1 mouse cellular context compared by ENCODE assay signal in genomic region chr1:55086868-55087400, GRCm38 (mm10).
TF ChIP-seq lines count a peak whose summit lies in the region.

No protein-coding gene starts in this region.

TF ChIP-seq in CH12.LX, 34 proteins besides CTCF, POLR2A, EP300 and RAD21:
- TF ChIP-seq SIN3A (IDR thresholded peaks at IDR 0.05; ENCODE audit: low read length) (peak; percentile 56; the same call in 1 of the 2 replicates), ZMIZ1 (IDR thresholded peaks at IDR 0.05; ENCODE audit: low read depth, low read length) (0 out of 2 replicates have a peak, but pooled peaks have one; percentile 27), CHD1 (IDR thresholded peaks at IDR 0.05; ENCODE audit: low read depth, low read length) (0 out of 2 replicates have a peak, but pooled peaks have one; percentile 55), SMC3 (IDR thresholded peaks at IDR 0.05; ENCODE audit: low read depth, low read length) (no peak)
